Mouse (Mus musculus): Measurements from ENCODE around the gene Myo1f.

Gene Myo1f

GRCm38 (mm10) chr17:33584061-33584460, 28.6 kb downstream of the Myo1f start:
- no peak for DNase-seq (ENCODE audit: low spot score in 2 of 2)

- DNase-seq (ENCODE audit: low spot score in 2 of 2) = no peak
Measured at GRCm38 (mm10) chr17:33586011-33586410, 30.5 kb downstream of the Myo1f start.

GRCm38 (mm10) chr17:33597271-33597670, 41.8 kb downstream of the Myo1f start:
- DNase-seq (ENCODE audit: low spot score in 2 of 2) = no peak

- no peak for DNase-seq (ENCODE audit: low spot score in 2 of 2)
Measured at GRCm38 (mm10) chr17:33598506-33598905, 43.0 kb downstream of the Myo1f start.

- no peak for DNase-seq (ENCODE audit: low spot score in 2 of 2)
Measured at GRCm38 (mm10) chr17:33599836-33600475, 44.4 kb downstream of the Myo1f start.

- no peak for DNase-seq (ENCODE audit: low spot score in 2 of 2)
Measured at GRCm38 (mm10) chr17:33600831-33601230, 45.3 kb downstream of the Myo1f start.

- DNase-seq (ENCODE audit: low spot score in 2 of 2) = no peak
Measured at GRCm38 (mm10) chr17:33601947-33602346, 46.4 kb downstream of the Myo1f start.

GRCm38 (mm10) chr17:33607273-33607672, 51.8 kb downstream of the Myo1f start:
- DNase-seq (ENCODE audit: low spot score in 2 of 2) = peak; percentile 12 to 53

GRCm38 (mm10) chr17:33610548-33610947, 55.0 kb downstream of the Myo1f start:
- DNase-seq (ENCODE audit: low spot score in 2 of 2) = peak; percentile 12 to 49

GRCm38 (mm10) chr17:33613726-33614125, 58.2 kb downstream of the Myo1f start:
- DNase-seq (ENCODE audit: low spot score in 2 of 2) = peak; percentile 7 to 56

- DNase-seq (ENCODE audit: low spot score in 2 of 2) = no peak
Measured at GRCm38 (mm10) chr17:33627281-33627680, 71.8 kb downstream of the Myo1f start.

GRCm38 (mm10) chr17:33628621-33629486, 73.3 kb downstream of the Myo1f start, which contains the start of gene Zfp414:
TSS of gene Zfp414 (plus strand) at chr17:33629090.
- peak; percentile 93 to 96 for DNase-seq (ENCODE audit: low spot score in 2 of 2)

GRCm38 (mm10) chr17:33629487-33630125, 74.1 kb downstream of the Myo1f start:
- DNase-seq (ENCODE audit: low spot score in 2 of 2) = peak; percentile 25 to 68

GRCm38 (mm10) chr17:33630171-33630895, 74.8 kb downstream of the Myo1f start:
- DNase-seq (ENCODE audit: low spot score in 2 of 2) = peak in 1 of 2 experiments; percentile 58

GRCm38 (mm10) chr17:33631236-33631635, 75.7 kb downstream of the Myo1f start:
- peak in 1 of 2 experiments; percentile 60 for DNase-seq (ENCODE audit: low spot score in 2 of 2)

- peak in 1 of 2 experiments; percentile 50 for DNase-seq (ENCODE audit: low spot score in 2 of 2)
Measured at GRCm38 (mm10) chr17:33631796-33632195, 76.3 kb downstream of the Myo1f start.

- DNase-seq (ENCODE audit: low spot score in 2 of 2) = no peak
Measured at GRCm38 (mm10) chr17:33637038-33637437, 81.5 kb downstream of the Myo1f start.

GRCm38 (mm10) chr17:33637516-33638276, 82.2 kb downstream of the Myo1f start, which contains the start of gene Pram1:
TSS of gene Pram1 (plus strand) at chr17:33638056.
- peak in 1 of 2 experiments; percentile 27 for DNase-seq (ENCODE audit: low spot score in 2 of 2)

- no peak for DNase-seq (ENCODE audit: low spot score in 2 of 2)
Measured at GRCm38 (mm10) chr17:33639743-33640142, 84.2 kb downstream of the Myo1f start.

GRCm38 (mm10) chr17:33644068-33644467, 88.6 kb downstream of the Myo1f start:
- DNase-seq (ENCODE audit: low spot score in 2 of 2) = no peak

- no peak for DNase-seq (ENCODE audit: low spot score in 2 of 2)
Measured at GRCm38 (mm10) chr17:33645073-33645472, 89.6 kb downstream of the Myo1f start.
